Mouse (Mus musculus): ENCODE data around the gene Trnt1. TPM values are rescaled to one million over a fixed set of nuclear protein-coding genes. Genes with fewer than 3 reads are reported as not detected.
A peak's percentile ranks its signal among the peaks of the same experiment; 100 is the strongest.

Trnt1 gene
- polyA plus RNA-seq (2015; fragmentation: Nextera tagmentation; extraction: Ambion mirVana), result 25.0 and 27.7 TPM in 2 replicates

DNA sequence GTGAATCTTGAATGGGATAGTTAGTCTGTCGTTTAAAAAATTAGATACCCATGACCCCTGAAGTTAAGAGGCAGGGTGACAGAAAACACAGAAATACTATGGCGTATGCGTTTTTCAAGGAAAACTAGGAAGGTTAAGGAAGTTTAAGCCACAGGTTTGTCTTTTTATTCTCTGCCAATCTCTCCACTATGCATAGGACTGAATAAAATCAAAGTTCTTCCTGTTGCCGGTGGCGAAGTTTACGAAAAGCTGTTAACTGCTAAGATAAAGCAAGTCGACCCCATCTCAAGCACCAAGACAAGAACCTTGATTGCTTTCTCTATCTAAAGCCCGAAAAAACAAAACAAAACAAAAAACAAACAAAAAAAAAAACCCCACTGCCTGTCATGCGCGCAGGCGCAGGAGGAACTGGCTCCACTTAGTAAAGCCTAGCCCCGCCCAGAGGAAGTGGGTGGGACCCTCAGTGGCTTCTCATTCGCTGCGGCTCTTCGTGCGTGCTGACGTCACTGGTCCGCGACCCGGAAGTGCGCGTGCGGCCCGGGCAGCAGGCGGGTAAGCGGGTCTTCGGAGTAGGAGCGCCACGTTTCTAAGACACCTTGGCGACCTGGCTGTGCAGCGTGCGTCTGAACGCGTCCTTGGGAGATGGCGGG is at the start of gene Trnt1:
Gene Trnt1, plus strand, starts transcription at position 481 of the 650 bp plus-strand sequence.
- Histone ChIP-seq H3K27ac (ENCODE audit: low read depth, low read length) (peak within 1 kb of the TSS; percentile 47), H3K4me3 (ENCODE audit: low read depth, low read length) (peak within 1 kb of the TSS; percentile 77), H3K27me3 (replicated peaks; ENCODE audit: control insufficient read depth, insufficient read depth, low read length) (no peaks in the 10 kb centered on the region; the same call in 1 of the 2 replicates), H3K9me3 (ENCODE audit: control insufficient read depth) (no peaks in the 10 kb centered on the region), H3K4me1 (replicated peaks; ENCODE audit: control insufficient read depth, insufficient read depth, low read length) (peaks cover 7% of the 10 kb centered on the region; the same call in 1 of the 2 replicates), H3K36me3 (ENCODE audit: control insufficient read depth, insufficient read depth) (peaks cover 12% of the 10 kb centered on the region; the same call in 1 of the 2 replicates), H3K4me2 (replicated peaks; ENCODE audit: low read depth) (peak within 1 kb of the TSS; percentile 82), H3K9ac (ENCODE audit: low read depth, low read length) (peak within 1 kb of the TSS; percentile 67)
- no peak for TF ChIP-seq CTCF (IDR thresholded peaks at IDR 0.05; ENCODE audit: low read depth)
- ATAC-seq, result peak; percentile 100
- 7% methylated on average over 35 of the region's 35 CpGs for WGBS

- H3K4me2 ChIP-seq (replicated peaks; ENCODE audit: low read depth), result no peak overlapping the region
- no peaks in the 10 kb centered on the region for H3K4me1 ChIP-seq (replicated peaks; ENCODE audit: control insufficient read depth, insufficient read depth, low read length)
- H3K9ac ChIP-seq (ENCODE audit: low read depth, low read length), result no peak overlapping the region
- no peaks in the 10 kb centered on the region for H3K27me3 ChIP-seq (replicated peaks; ENCODE audit: control insufficient read depth, insufficient read depth, low read length)
- no peak for ATAC-seq
- TF ChIP-seq CTCF (IDR thresholded peaks at IDR 0.05; ENCODE audit: low read depth), result no peak
- no peak overlapping the region for H3K27ac ChIP-seq (ENCODE audit: low read depth, low read length)
- H3K4me3 ChIP-seq (ENCODE audit: low read depth, low read length), result no peak overlapping the region
- no peaks in the 10 kb centered on the region for H3K36me3 ChIP-seq (ENCODE audit: control insufficient read depth, insufficient read depth)
- H3K9me3 ChIP-seq (ENCODE audit: control insufficient read depth), result no peaks in the 10 kb centered on the region
- 81% methylated on average over 4 of the region's 4 CpGs for WGBS
Measured at GRCm38 (mm10) chr6:106725642-106726041, 43.3 kb upstream of the Trnt1 start.

DNA sequence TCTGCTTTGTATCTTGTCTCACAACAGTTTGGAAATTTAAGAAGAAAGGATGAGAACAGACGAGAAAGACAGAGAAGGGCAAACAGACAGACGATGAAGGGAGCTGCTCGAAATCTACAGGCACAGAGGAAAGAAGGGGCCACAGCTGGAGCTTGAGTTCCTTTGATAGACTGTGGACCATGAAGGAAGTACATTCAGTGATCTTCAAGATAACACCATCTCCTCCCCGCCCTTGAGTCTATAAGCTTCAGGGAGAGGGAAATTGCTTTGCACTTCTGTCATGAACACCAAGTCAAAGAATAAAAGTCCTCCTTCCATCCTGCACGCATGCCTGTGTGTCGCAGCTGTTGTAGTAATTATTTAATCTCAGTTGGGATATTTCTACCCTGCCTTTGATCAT is 42.8 kb upstream of the Trnt1 start:
- no peak for ATAC-seq
- H3K9ac ChIP-seq (ENCODE audit: low read depth, low read length), result no peak overlapping the region
- TF ChIP-seq CTCF (IDR thresholded peaks at IDR 0.05; ENCODE audit: low read depth), result no peak
- no peak overlapping the region for H3K27ac ChIP-seq (ENCODE audit: low read depth, low read length)
- no peaks in the 10 kb centered on the region for H3K27me3 ChIP-seq (replicated peaks; ENCODE audit: control insufficient read depth, insufficient read depth, low read length)
- H3K36me3 ChIP-seq (ENCODE audit: control insufficient read depth, insufficient read depth), result no peaks in the 10 kb centered on the region
- 74% methylated on average over 6 of the region's 6 CpGs for WGBS
- no peaks in the 10 kb centered on the region for H3K9me3 ChIP-seq (ENCODE audit: control insufficient read depth)
- H3K4me2 ChIP-seq (replicated peaks; ENCODE audit: low read depth), result no peak overlapping the region
- H3K4me1 ChIP-seq (replicated peaks; ENCODE audit: control insufficient read depth, insufficient read depth, low read length), result no peaks in the 10 kb centered on the region
- H3K4me3 ChIP-seq (ENCODE audit: low read depth, low read length), result no peak overlapping the region

- Histone ChIP-seq H3K27ac (ENCODE audit: low read depth, low read length) (no peak overlapping the region), H3K4me3 (ENCODE audit: low read depth, low read length) (no peak overlapping the region), H3K4me2 (replicated peaks; ENCODE audit: low read depth) (no peak overlapping the region), H3K36me3 (ENCODE audit: control insufficient read depth, insufficient read depth) (no peaks in the 10 kb centered on the region), H3K9me3 (ENCODE audit: control insufficient read depth) (no peaks in the 10 kb centered on the region), H3K9ac (ENCODE audit: low read depth, low read length) (no peak overlapping the region), H3K4me1 (replicated peaks; ENCODE audit: control insufficient read depth, insufficient read depth, low read length) (no peaks in the 10 kb centered on the region), H3K27me3 (replicated peaks; ENCODE audit: control insufficient read depth, insufficient read depth, low read length) (no peaks in the 10 kb centered on the region)
- no peak for TF ChIP-seq CTCF (IDR thresholded peaks at IDR 0.05; ENCODE audit: low read depth)
- ATAC-seq, result no peak
- 80% methylated on average over 1 of the region's 1 CpGs for WGBS
Measured at GRCm38 (mm10) chr6:106727703-106728102, 41.2 kb upstream of the Trnt1 start.

DNA sequence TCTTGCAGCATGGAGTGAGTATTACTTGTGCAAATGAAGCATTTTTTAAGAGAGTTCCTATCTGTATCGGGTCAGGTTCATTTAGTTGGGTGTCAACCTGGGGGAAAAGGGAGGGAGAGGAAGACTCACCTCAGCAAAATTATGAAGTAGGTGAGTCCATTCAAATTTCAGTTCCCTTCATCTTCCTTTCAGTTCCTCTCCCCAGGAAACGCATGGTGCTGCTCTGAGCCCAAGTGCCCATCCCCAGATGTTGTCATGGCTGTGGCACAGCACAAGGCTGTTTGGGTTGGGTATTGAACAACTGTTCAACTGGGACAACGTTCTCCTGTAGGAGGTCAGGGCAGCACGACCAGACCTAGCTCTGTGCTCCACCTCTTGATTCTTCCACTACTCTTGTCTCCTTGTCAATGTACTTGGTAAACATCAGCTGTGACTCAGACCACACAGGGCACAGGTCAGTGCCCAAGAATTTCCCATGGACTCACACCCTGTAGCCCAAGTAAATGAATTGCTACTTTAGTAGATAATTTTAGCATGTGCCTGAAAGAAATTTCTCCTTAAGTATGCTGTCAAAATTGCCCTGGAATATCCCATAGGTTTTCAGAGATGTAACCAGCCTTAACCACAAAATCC is 39.1 kb upstream of the Trnt1 start:
- no peaks in the 10 kb centered on the region for H3K27me3 ChIP-seq (replicated peaks; ENCODE audit: control insufficient read depth, insufficient read depth, low read length)
- no peaks in the 10 kb centered on the region for H3K9me3 ChIP-seq (ENCODE audit: control insufficient read depth)
- no peaks in the 10 kb centered on the region for H3K4me1 ChIP-seq (replicated peaks; ENCODE audit: control insufficient read depth, insufficient read depth, low read length)
- H3K36me3 ChIP-seq (ENCODE audit: control insufficient read depth, insufficient read depth), result no peaks in the 10 kb centered on the region
- no peak for ATAC-seq
- H3K9ac ChIP-seq (ENCODE audit: low read depth, low read length), result no peak overlapping the region
- no peak overlapping the region for H3K4me2 ChIP-seq (replicated peaks; ENCODE audit: low read depth)
- no peak overlapping the region for H3K27ac ChIP-seq (ENCODE audit: low read depth, low read length)
- H3K4me3 ChIP-seq (ENCODE audit: low read depth, low read length), result no peak overlapping the region
- TF ChIP-seq CTCF (IDR thresholded peaks at IDR 0.05; ENCODE audit: low read depth), result no peak
- 68% methylated on average over 4 of the region's 4 CpGs for WGBS

DNA sequence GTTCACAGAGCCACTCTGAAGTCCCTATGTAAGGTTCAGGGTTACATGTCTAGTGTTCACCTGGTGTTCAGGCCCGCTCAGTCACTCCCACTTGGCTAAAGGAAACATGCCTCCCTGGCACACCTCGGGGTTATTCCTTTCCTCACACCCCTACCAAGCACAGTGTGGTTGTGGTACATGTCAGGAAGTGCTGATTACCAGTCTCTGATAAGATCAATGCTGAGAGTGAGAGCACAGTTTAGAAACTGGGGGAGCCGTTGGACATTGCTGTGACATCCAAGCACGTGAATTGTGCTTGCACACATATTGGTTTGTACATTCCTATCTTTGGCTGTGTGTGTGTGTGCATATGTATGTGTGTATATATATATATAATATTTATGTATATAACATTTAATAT is 36.4 kb upstream of the Trnt1 start:
- H3K9me3 ChIP-seq (ENCODE audit: control insufficient read depth), result no peaks in the 10 kb centered on the region
- H3K4me1 ChIP-seq (replicated peaks; ENCODE audit: control insufficient read depth, insufficient read depth, low read length), result no peaks in the 10 kb centered on the region
- no peak for ATAC-seq
- H3K27me3 ChIP-seq (replicated peaks; ENCODE audit: control insufficient read depth, insufficient read depth, low read length), result no peaks in the 10 kb centered on the region
- H3K9ac ChIP-seq (ENCODE audit: low read depth, low read length), result no peak overlapping the region
- 82% methylated on average over 4 of the region's 4 CpGs for WGBS
- H3K27ac ChIP-seq (ENCODE audit: low read depth, low read length), result no peak overlapping the region
- H3K4me3 ChIP-seq (ENCODE audit: low read depth, low read length), result no peak overlapping the region
- no peaks in the 10 kb centered on the region for H3K36me3 ChIP-seq (ENCODE audit: control insufficient read depth, insufficient read depth)
- no peak for TF ChIP-seq CTCF (IDR thresholded peaks at IDR 0.05; ENCODE audit: low read depth)
- H3K4me2 ChIP-seq (replicated peaks; ENCODE audit: low read depth), result no peak overlapping the region
